Mouse (Mus musculus): Measurements from ENCODE around the gene Pmis2. TPM values are rescaled to one million over a fixed set of nuclear protein-coding genes. Genes with fewer than 3 reads are reported as not detected.

Gene Pmis2
- polyA plus RNA-seq, 1 experiment from 2014 or later = not detected

- H3K9ac ChIP-seq = no peak overlapping the region
- H3K4me2 ChIP-seq (replicated peaks) = no peak overlapping the region
- ATAC-seq (ENCODE audit: low FRiP score) = no peak
- H3K4me3 ChIP-seq (replicated peaks; ENCODE audit: low read length) = no peak overlapping the region
- no peak overlapping the region for H3K27ac ChIP-seq
- H3K9me3 ChIP-seq (ENCODE audit: control insufficient read depth, low read length) = no peaks in the 10 kb centered on the region
- H3K27me3 ChIP-seq (ENCODE audit: control insufficient read depth, insufficient read depth, low read length) = peaks cover 15% of the 10 kb centered on the region
- H3K36me3 ChIP-seq (replicated peaks; ENCODE audit: control insufficient read depth, insufficient read depth) = no peaks in the 10 kb centered on the region
- no peak for DNase-seq (ENCODE audit: low spot score)
- no peaks in the 10 kb centered on the region for H3K4me1 ChIP-seq (replicated peaks; ENCODE audit: control insufficient read depth, insufficient read depth, low read length)
- WGBS = 73% methylated on average over 6 of the region's 6 CpGs
Measured at GRCm38 (mm10) chr7:30688325-30688724, 16.9 kb upstream of the Pmis2 start.

DNA sequence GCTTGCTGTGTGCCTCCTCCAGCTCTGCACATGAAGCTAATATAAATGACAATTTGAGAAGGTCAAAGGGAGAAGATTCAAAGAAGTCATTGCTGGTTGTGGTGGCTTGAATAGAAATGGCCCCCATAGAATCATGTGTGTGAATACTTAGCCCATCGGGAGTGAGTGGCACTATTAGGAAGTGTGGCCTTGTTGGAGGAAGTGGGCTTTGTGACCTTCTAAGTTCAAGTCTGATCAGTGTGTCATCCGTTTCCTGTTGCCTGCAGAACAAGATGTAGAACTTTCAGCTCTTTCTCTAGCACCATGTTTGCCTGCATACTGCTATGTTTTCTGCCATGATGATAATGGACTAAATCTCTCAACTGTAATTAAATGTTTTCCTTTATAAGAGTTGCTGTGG, 12.0 kb upstream of the Pmis2 start:
- no peak overlapping the region for H3K4me2 ChIP-seq (replicated peaks)
- H3K27me3 ChIP-seq (ENCODE audit: control insufficient read depth, insufficient read depth, low read length) = peaks cover 14% of the 10 kb centered on the region
- 81% methylated on average over 2 of the region's 2 CpGs for WGBS
- no peak for DNase-seq (ENCODE audit: low spot score)
- H3K9ac ChIP-seq = no peak overlapping the region
- H3K4me1 ChIP-seq (replicated peaks; ENCODE audit: control insufficient read depth, insufficient read depth, low read length) = no peaks in the 10 kb centered on the region
- no peaks in the 10 kb centered on the region for H3K9me3 ChIP-seq (ENCODE audit: control insufficient read depth, low read length)
- no peaks in the 10 kb centered on the region for H3K36me3 ChIP-seq (replicated peaks; ENCODE audit: control insufficient read depth, insufficient read depth)
- no peak for ATAC-seq (ENCODE audit: low FRiP score)
- no peak overlapping the region for H3K27ac ChIP-seq
- no peak overlapping the region for H3K4me3 ChIP-seq (replicated peaks; ENCODE audit: low read length)

DNA sequence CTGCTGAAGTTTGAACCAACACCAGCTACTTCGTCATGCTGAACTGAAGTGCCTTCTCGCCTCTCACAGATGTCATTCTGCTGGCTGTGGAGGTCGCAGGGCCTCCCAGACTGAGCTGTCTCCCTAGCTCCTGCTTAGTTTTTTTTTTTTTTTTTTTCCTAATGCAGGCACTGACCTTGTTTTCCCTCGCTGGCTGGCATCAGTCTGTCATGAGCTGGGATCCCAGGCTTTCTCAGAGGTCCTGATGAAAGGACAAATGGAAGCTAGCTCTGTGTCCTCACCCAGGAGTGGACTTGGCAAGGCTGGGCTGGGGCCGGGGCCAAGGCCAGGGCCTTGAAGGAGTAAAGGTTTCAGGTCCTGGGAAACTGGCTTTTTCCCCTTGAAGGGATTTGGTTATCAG, 10.5 kb upstream of the Pmis2 start:
- Histone ChIP-seq H3K4me3 (replicated peaks; ENCODE audit: low read length) (no peak overlapping the region), H3K4me2 (replicated peaks) (no peak overlapping the region), H3K4me1 (replicated peaks; ENCODE audit: control insufficient read depth, insufficient read depth, low read length) (no peaks in the 10 kb centered on the region), H3K9me3 (ENCODE audit: control insufficient read depth, low read length) (no peaks in the 10 kb centered on the region), H3K27ac (no peak overlapping the region), H3K9ac (no peak overlapping the region), H3K27me3 (ENCODE audit: control insufficient read depth, insufficient read depth, low read length) (0 out of 2 replicates have a peak, but pooled peaks cover under 1% of the 10 kb centered on the region), H3K36me3 (replicated peaks; ENCODE audit: control insufficient read depth, insufficient read depth) (no peaks in the 10 kb centered on the region)
- DNase-seq (ENCODE audit: low spot score) = no peak
- WGBS = 81% methylated on average over 5 of the region's 5 CpGs
- no peak for ATAC-seq (ENCODE audit: low FRiP score)

DNA sequence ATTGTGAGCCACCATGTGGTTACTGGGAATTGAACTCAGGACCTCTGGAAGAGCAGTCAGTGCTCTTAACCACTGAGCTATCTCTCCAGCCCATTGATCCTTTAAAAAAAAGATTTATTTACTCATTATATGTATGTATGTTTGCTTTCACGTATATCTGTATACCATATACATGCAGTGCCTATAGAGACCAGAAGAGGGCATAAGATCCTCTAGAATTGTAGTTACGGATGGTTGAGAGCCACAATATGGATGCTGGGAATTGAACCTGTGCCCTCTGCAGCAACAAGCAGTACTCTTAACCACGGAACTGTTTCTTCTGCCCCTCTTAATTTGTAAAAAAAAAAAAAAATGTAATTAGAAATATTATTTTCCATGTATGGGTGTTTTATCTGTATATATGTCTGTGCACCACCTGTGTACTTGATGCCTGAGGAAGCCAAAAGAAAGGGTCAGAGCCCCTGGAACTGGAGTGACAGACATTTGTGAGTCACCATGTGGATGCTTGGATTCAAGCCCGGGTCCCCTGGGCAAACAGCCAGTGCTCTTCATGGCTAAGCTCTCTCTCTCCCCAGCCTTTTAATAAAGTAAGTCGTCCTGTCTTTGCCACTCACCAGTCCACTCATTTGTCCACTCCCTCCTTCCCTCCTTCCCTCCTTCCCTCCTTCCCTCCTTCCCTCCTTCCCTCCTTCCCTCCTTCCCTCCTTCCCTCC, 7.0 kb upstream of the Pmis2 start:
- H3K27ac ChIP-seq = no peak overlapping the region
- no peaks in the 10 kb centered on the region for H3K9me3 ChIP-seq (ENCODE audit: control insufficient read depth, low read length)
- H3K4me2 ChIP-seq (replicated peaks) = no peak overlapping the region
- no peak overlapping the region for H3K9ac ChIP-seq
- H3K36me3 ChIP-seq (replicated peaks; ENCODE audit: control insufficient read depth, insufficient read depth) = no peaks in the 10 kb centered on the region
- 0 out of 2 replicates have a peak, but pooled peaks cover 4% of the 10 kb centered on the region for H3K27me3 ChIP-seq (ENCODE audit: control insufficient read depth, insufficient read depth, low read length)
- DNase-seq (ENCODE audit: low spot score) = peak; percentile 41
- no peak for ATAC-seq (ENCODE audit: low FRiP score)
- WGBS = 69% methylated on average over 5 of the region's 5 CpGs
- no peaks in the 10 kb centered on the region for H3K4me1 ChIP-seq (replicated peaks; ENCODE audit: control insufficient read depth, insufficient read depth, low read length)
- no peak overlapping the region for H3K4me3 ChIP-seq (replicated peaks; ENCODE audit: low read length)

DNA sequence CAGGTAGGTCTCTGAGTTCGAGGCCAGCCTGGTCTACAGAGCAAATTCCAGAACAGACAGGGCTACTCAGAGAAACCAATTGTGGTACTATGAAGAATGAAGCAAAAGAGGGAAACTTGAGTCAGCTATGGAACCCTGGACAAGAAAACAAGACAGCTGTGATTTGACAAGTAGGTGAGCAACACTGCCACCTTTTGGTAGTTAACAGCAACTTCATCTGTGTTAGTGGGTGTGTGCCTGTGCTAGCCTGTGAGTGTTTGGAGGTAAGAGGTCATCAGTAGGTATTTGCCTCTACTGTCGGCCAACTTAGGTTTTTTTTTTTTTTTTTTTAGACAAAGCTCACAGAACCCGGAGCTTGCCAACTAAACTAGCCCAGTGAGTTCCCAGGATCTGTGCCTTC, 2.2 kb downstream of the Pmis2 start:
- 34% methylated on average over 3 of the region's 3 CpGs for WGBS
- no peak overlapping the region for H3K9ac ChIP-seq
- H3K9me3 ChIP-seq (ENCODE audit: control insufficient read depth, low read length) = no peaks in the 10 kb centered on the region
- no peak overlapping the region for H3K4me3 ChIP-seq (replicated peaks; ENCODE audit: low read length)
- no peaks in the 10 kb centered on the region for H3K36me3 ChIP-seq (replicated peaks; ENCODE audit: control insufficient read depth, insufficient read depth)
- peaks cover 11% of the 10 kb centered on the region for H3K4me1 ChIP-seq (replicated peaks; ENCODE audit: control insufficient read depth, insufficient read depth, low read length)
- no peak overlapping the region for H3K27ac ChIP-seq
- no peaks in the 10 kb centered on the region for H3K27me3 ChIP-seq (ENCODE audit: control insufficient read depth, insufficient read depth, low read length)
- ATAC-seq (ENCODE audit: low FRiP score) (no peak), DNase-seq (ENCODE audit: low spot score) (peak; percentile 45)
- no peak overlapping the region for H3K4me2 ChIP-seq (replicated peaks)

DNA sequence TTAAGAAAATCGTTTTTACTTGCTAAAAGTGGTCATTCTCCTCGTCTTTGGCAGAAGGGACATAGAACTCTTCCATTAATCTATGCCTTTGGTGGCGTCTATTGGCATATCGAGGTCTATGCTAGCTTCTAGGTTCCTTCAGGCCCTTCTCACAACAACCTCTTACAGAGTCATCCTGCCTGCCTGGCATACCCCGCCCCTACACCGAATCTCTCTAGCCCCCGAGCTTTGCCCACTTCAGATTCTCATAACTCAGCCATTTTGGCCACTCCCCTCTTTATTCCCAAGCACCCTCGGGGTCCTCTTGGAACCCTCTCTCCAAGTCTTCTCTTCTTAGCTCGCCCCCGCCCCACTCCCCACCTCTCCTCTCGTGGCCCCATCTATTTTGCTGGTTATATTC, 6.1 kb downstream of the Pmis2 start:
- ATAC-seq (ENCODE audit: low FRiP score) (peak; percentile 66; the same call in 1 of the 2 replicates), DNase-seq (ENCODE audit: low spot score) (no peak)
- H3K9me3 ChIP-seq (ENCODE audit: control insufficient read depth, low read length) = no peaks in the 10 kb centered on the region
- peak overlapping the region; percentile 86 for H3K4me2 ChIP-seq (replicated peaks)
- 6% methylated on average over 11 of the region's 11 CpGs for WGBS
- H3K27me3 ChIP-seq (ENCODE audit: control insufficient read depth, insufficient read depth, low read length) = no peaks in the 10 kb centered on the region
- peaks cover 12% of the 10 kb centered on the region for H3K4me1 ChIP-seq (replicated peaks; ENCODE audit: control insufficient read depth, insufficient read depth, low read length)
- H3K27ac ChIP-seq = peak overlapping the region; percentile 80
- peaks cover 12% of the 10 kb centered on the region for H3K36me3 ChIP-seq (replicated peaks; ENCODE audit: control insufficient read depth, insufficient read depth)
- H3K4me3 ChIP-seq (replicated peaks; ENCODE audit: low read length) = peak overlapping the region; percentile 50
- peak overlapping the region; percentile 79 for H3K9ac ChIP-seq

DNA sequence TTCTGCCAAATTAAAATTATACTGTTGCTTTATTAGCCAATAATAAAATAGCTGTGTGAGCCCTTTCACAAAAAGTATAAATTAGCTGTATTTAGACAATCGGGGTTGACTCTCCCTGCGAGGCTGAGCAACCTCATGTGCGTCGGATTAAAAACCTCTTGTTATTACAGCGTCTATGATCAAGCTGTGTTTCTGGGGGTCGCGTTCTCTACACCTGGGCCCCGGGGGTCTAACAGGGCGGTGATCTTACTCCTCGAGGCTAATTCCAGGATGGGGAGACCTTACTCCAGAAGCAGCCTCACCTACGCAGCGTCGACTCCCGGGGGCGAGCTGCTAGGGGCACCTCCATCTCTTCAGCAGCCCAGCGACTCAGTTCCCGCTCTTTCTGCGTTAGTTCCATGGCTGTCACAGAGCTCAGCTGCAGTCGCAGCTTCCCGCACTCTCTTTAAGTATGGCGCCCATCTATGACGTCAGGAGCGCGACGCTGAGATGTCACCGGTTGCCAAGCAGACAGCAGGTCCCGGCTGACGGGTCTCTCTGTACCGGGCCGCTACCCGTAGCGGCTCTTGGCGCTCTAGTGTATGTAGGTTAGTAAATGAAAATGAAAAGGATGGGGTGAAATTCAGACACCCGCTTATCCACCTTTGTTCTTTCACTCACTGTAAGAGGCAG, 6.7 kb downstream of the Pmis2 start, which contains the start of gene Haus5:
Gene Haus5, minus strand, starts transcription at position 466 of the 672 bp plus-strand sequence.
- Histone ChIP-seq H3K4me3 (replicated peaks; ENCODE audit: low read length) (peak within 1 kb of the TSS; percentile 50), H3K27ac (peak within 1 kb of the TSS; percentile 80), H3K4me2 (replicated peaks) (peak within 1 kb of the TSS; percentile 86), H3K4me1 (replicated peaks; ENCODE audit: control insufficient read depth, insufficient read depth, low read length) (peaks cover 12% of the 10 kb centered on the region), H3K9me3 (ENCODE audit: control insufficient read depth, low read length) (no peaks in the 10 kb centered on the region), H3K36me3 (replicated peaks; ENCODE audit: control insufficient read depth, insufficient read depth) (peaks cover 18% of the 10 kb centered on the region), H3K27me3 (ENCODE audit: control insufficient read depth, insufficient read depth, low read length) (no peaks in the 10 kb centered on the region), H3K9ac (peak within 1 kb of the TSS; percentile 79)
- ATAC-seq (ENCODE audit: low FRiP score) = peak; percentile 94
- DNase-seq (ENCODE audit: low spot score) = peak; percentile 99
- 2% methylated on average over 34 of the region's 34 CpGs for WGBS

DNA sequence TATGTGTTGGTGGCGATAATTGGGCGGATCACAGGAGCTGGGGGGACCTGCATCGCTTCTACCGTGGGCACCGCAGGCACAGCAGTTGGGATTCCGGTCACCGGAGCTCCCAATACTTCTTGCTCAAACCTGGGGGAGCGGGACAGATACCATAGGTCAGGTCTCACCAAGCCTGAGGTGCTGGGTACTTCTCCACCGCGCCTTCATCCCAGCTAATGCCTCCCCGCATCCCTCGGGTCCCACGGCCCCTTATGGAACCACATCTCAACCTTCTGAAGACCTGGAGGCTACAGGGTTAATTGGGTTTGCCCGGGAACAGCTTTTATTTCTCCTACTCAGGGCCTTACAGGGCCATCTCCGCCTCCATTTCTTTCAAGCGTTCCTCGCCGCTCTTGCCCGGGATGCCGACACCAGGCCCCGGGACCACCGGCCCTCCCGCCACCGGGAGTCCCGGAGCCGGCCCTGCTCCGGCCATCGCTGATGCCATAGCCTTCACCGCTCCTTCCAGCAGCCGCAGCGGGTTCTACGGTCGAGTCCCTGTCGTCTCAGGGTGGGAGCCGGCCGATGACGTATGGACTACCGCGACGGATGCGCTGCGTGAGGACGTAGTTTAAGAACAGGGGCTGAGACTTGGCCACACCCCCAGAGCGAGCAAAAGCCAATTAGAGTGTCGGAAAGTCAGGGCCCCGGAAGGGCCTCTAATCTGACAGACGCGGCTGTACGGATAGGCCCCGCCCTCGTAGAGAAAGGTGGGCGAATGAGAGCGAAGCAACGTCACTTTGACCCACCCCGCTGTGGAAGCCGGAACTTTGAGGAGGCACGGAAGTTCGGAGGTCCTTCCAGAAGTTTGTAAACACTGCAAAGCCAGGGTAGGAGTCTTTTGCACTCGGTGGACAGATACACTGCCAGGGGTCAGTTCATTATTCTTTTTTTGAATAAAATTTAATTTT, 21.5 kb downstream of the Pmis2 start, which contains the start of gene Rbm42:
Gene Rbm42, minus strand, starts transcription at position 727 of the 950 bp plus-strand sequence.
- Histone ChIP-seq H3K27me3 (ENCODE audit: control insufficient read depth, insufficient read depth, low read length) (no peaks in the 10 kb centered on the region), H3K36me3 (replicated peaks; ENCODE audit: control insufficient read depth, insufficient read depth) (peaks cover 49% of the 10 kb centered on the region), H3K4me1 (replicated peaks; ENCODE audit: control insufficient read depth, insufficient read depth, low read length) (peaks cover 6% of the 10 kb centered on the region; the same call in 1 of the 2 replicates), H3K9me3 (ENCODE audit: control insufficient read depth, low read length) (no peaks in the 10 kb centered on the region), H3K9ac (peak within 1 kb of the TSS; percentile 96), H3K4me3 (replicated peaks; ENCODE audit: low read length) (peak within 1 kb of the TSS; percentile 81), H3K4me2 (replicated peaks) (peak within 1 kb of the TSS; percentile 96), H3K27ac (peak within 1 kb of the TSS; percentile 81)
- ATAC-seq (ENCODE audit: low FRiP score) (peak; percentile 99), DNase-seq (ENCODE audit: low spot score) (peak; percentile 99)
- WGBS = 2% methylated on average over 59 of the region's 59 CpGs
